Mouse (Mus musculus) heart, embryonic 15.5 days (tissue): Measurements from ENCODE around the gene Phf5a. TPM values are rescaled to one million over a fixed set of nuclear protein-coding genes. Genes with fewer than 3 reads are reported as not detected.

ENCODE experiments used
- ATAC-seq: fragments of 200-750 bp; cut with Nextera tagmentation; replicated peaks from 2 replicates; pipeline ENCODE4 v1.8.0; 2017; ENCODE audit warnings: low read depth, moderate TSS enrichment; ENCODE audit not compliant: insufficient number of reproducible peaks, insufficient read depth, low FRiP score
- H3K27ac ChIP-seq: fragments of 300-500 bp; sonication (generic); 2 replicates; pipeline ENCODE4 v1.5.1; 2015; ENCODE audit warnings: mild to moderate bottlenecking, inconsistent platforms
- H3K27me3 ChIP-seq: fragments of 300-500 bp; sonication (generic); 2 replicates; pipeline ENCODE4 v1.6.1; 2015; ENCODE audit warnings: inconsistent platforms
- H3K36me3 ChIP-seq: fragments of 300-500 bp; sonication (generic); 2 replicates; pipeline ENCODE4 v1.6.1; 2015; ENCODE audit warnings: mild to moderate bottlenecking, inconsistent platforms
- H3K4me1 ChIP-seq: fragments of 300-500 bp; sonication (generic); replicated peaks from 2 replicates; pipeline ENCODE4 v1.6.1; 2015; ENCODE audit warnings: inconsistent platforms
- H3K4me2 ChIP-seq: fragments of 300-500 bp; sonication (generic); 2 replicates; pipeline ENCODE4 v1.6.1; 2015; ENCODE audit warnings: inconsistent platforms, mild to moderate bottlenecking, moderate library complexity
- H3K4me3 ChIP-seq: fragments of 300-500 bp; sonication (generic); 2 replicates; pipeline ENCODE4 v1.5.1; 2015; ENCODE audit warnings: mild to moderate bottlenecking, inconsistent platforms
- H3K9ac ChIP-seq: fragments of 300-500 bp; sonication (generic); 2 replicates; pipeline ENCODE4 v1.6.1; 2015; ENCODE audit warnings: mild to moderate bottlenecking, inconsistent platforms
- H3K9me3 ChIP-seq: fragments of 300-500 bp; sonication (generic); replicated peaks from 2 replicates; pipeline ENCODE4 v1.6.1; 2016; ENCODE audit warnings: inconsistent platforms
- WGBS: fragments of 180-500 bp; shearing (Covaris S2); methylation state at CpG from one replicate; pipeline ENCODE4 v1.1.7; 2015; ENCODE audit warnings: mixed read lengths; 5-methylcytosine and 5-hydroxymethylcytosine counted together
- polyA plus RNA-seq: library from polyadenylated mRNA; unstranded; fragments of >200 nt; fragmentation: Nextera tagmentation; extraction: Ambion mirVana; gene quantifications from 2 replicates; pipeline ENCODE4 v1.2.1, GENCODE M21; 2015

The Phf5a gene
- polyA plus RNA-seq, 1 experiment from 2014 or later, result 70.5 TPM

GRCm38 (mm10) chr15:81856938-81857723, 14.6 kb downstream of the Phf5a start:
- 0% methylated on average over 14 of the region's 14 CpGs for WGBS

GRCm38 (mm10) chr15:81856030-81856790, 15.5 kb downstream of the Phf5a start:
- WGBS, result under 1% methylated on average over 28 of the region's 28 CpGs

More at GRCm38 (mm10) chr15:81856938-81857723, 14.6 kb downstream of the Phf5a start:
- H3K4me2 ChIP-seq, result peak overlapping the region; percentile 91
- no peaks in the 10 kb centered on the region for H3K9me3 ChIP-seq
- peaks cover 28% of the 10 kb centered on the region for H3K4me1 ChIP-seq
- no peak for ATAC-seq
- peak overlapping the region; percentile 97 for H3K4me3 ChIP-seq
- peaks cover 10% of the 10 kb centered on the region; the same call in 1 of the 2 replicates for H3K36me3 ChIP-seq
- H3K27me3 ChIP-seq, result no peaks in the 10 kb centered on the region
- H3K27ac ChIP-seq, result peak overlapping the region; percentile 98
- H3K9ac ChIP-seq, result peak overlapping the region; percentile 96

GRCm38 (mm10) chr15:81853081-81853480, 18.6 kb downstream of the Phf5a start:
- Histone ChIP-seq H3K36me3 (peaks cover 41% of the 10 kb centered on the region), H3K9me3 (no peaks in the 10 kb centered on the region), H3K4me2 (no peak overlapping the region), H3K4me1 (peaks cover 36% of the 10 kb centered on the region), H3K4me3 (no peak overlapping the region), H3K27ac (no peak overlapping the region), H3K9ac (no peak overlapping the region), H3K27me3 (no peaks in the 10 kb centered on the region)
- no peak for ATAC-seq
- 88% methylated on average over 7 of the region's 7 CpGs for WGBS

More at GRCm38 (mm10) chr15:81856030-81856790, 15.5 kb downstream of the Phf5a start:
- Histone ChIP-seq H3K4me2 (peak overlapping the region; percentile 91), H3K9ac (peak overlapping the region; percentile 96), H3K9me3 (no peaks in the 10 kb centered on the region), H3K27ac (peak overlapping the region; percentile 98), H3K4me1 (peaks cover 28% of the 10 kb centered on the region), H3K4me3 (peak overlapping the region; percentile 97), H3K36me3 (peaks cover 19% of the 10 kb centered on the region; the same call in 1 of the 2 replicates), H3K27me3 (no peaks in the 10 kb centered on the region)
- peak; percentile 79 for ATAC-seq

GRCm38 (mm10) chr15:81852411-81853000, 19.2 kb downstream of the Phf5a start:
- Histone ChIP-seq H3K9ac (no peak overlapping the region), H3K27ac (no peak overlapping the region), H3K36me3 (peaks cover 46% of the 10 kb centered on the region), H3K4me1 (peaks cover 36% of the 10 kb centered on the region), H3K4me3 (no peak overlapping the region), H3K9me3 (no peaks in the 10 kb centered on the region), H3K4me2 (no peak overlapping the region), H3K27me3 (no peaks in the 10 kb centered on the region)
- ATAC-seq, result no peak
- WGBS, result 79% methylated on average over 9 of the region's 9 CpGs

- no peak overlapping the region for H3K4me2 ChIP-seq
- H3K27ac ChIP-seq, result no peak overlapping the region
- no peak overlapping the region for H3K4me3 ChIP-seq
- WGBS, result 93% methylated on average over 15 of the region's 15 CpGs
- H3K27me3 ChIP-seq, result no peaks in the 10 kb centered on the region
- H3K4me1 ChIP-seq, result peaks cover 36% of the 10 kb centered on the region
- no peak overlapping the region for H3K9ac ChIP-seq
- H3K9me3 ChIP-seq, result no peaks in the 10 kb centered on the region
- H3K36me3 ChIP-seq, result peaks cover 49% of the 10 kb centered on the region
- no peak for ATAC-seq
Observed at GRCm38 (mm10) chr15:81851375-81851774, 20.3 kb downstream of the Phf5a start.

GRCm38 (mm10) chr15:81850718-81851117, 21.0 kb downstream of the Phf5a start:
- H3K27ac ChIP-seq, result no peak overlapping the region
- WGBS, result 76% methylated on average over 14 of the region's 14 CpGs
- peaks cover 38% of the 10 kb centered on the region for H3K4me1 ChIP-seq
- H3K36me3 ChIP-seq, result peaks cover 49% of the 10 kb centered on the region
- no peak overlapping the region for H3K4me3 ChIP-seq
- H3K9ac ChIP-seq, result no peak overlapping the region
- no peaks in the 10 kb centered on the region for H3K9me3 ChIP-seq
- no peak overlapping the region for H3K4me2 ChIP-seq
- no peaks in the 10 kb centered on the region for H3K27me3 ChIP-seq
- no peak for ATAC-seq

GRCm38 (mm10) chr15:81849104-81849503, 22.6 kb downstream of the Phf5a start:
- H3K9ac ChIP-seq, result no peak overlapping the region
- H3K4me2 ChIP-seq, result no peak overlapping the region
- H3K9me3 ChIP-seq, result no peaks in the 10 kb centered on the region
- H3K4me1 ChIP-seq, result peaks cover 33% of the 10 kb centered on the region
- H3K36me3 ChIP-seq, result peaks cover 46% of the 10 kb centered on the region
- 79% methylated on average over 9 of the region's 9 CpGs for WGBS
- H3K27ac ChIP-seq, result peak overlapping the region; percentile 18; the same call in 1 of the 2 replicates
- no peak overlapping the region for H3K4me3 ChIP-seq
- ATAC-seq, result no peak
- H3K27me3 ChIP-seq, result no peaks in the 10 kb centered on the region

GRCm38 (mm10) chr15:81848301-81848700, 23.4 kb downstream of the Phf5a start:
- Histone ChIP-seq H3K27ac (no peak overlapping the region), H3K27me3 (no peaks in the 10 kb centered on the region), H3K4me2 (no peak overlapping the region), H3K4me3 (no peak overlapping the region), H3K4me1 (peaks cover 33% of the 10 kb centered on the region), H3K36me3 (peaks cover 46% of the 10 kb centered on the region), H3K9me3 (no peaks in the 10 kb centered on the region), H3K9ac (no peak overlapping the region)
- no peak for ATAC-seq
- WGBS, result 36% methylated on average over 7 of the region's 7 CpGs

- H3K4me3 ChIP-seq, result no peak overlapping the region
- H3K9ac ChIP-seq, result no peak overlapping the region
- no peak overlapping the region for H3K4me2 ChIP-seq
- ATAC-seq, result no peak
- H3K27me3 ChIP-seq, result no peaks in the 10 kb centered on the region
- H3K9me3 ChIP-seq, result no peaks in the 10 kb centered on the region
- H3K36me3 ChIP-seq, result peaks cover 43% of the 10 kb centered on the region
- 83% methylated on average over 5 of the region's 5 CpGs for WGBS
- no peak overlapping the region for H3K27ac ChIP-seq
- H3K4me1 ChIP-seq, result peaks cover 30% of the 10 kb centered on the region
Observed at GRCm38 (mm10) chr15:81847861-81848260, 23.9 kb downstream of the Phf5a start.

GRCm38 (mm10) chr15:81847161-81847560, 24.6 kb downstream of the Phf5a start:
- no peak for ATAC-seq
- Histone ChIP-seq H3K27ac (no peak overlapping the region), H3K9ac (no peak overlapping the region), H3K27me3 (no peaks in the 10 kb centered on the region), H3K4me3 (no peak overlapping the region), H3K9me3 (no peaks in the 10 kb centered on the region), H3K4me2 (no peak overlapping the region), H3K4me1 (peaks cover 25% of the 10 kb centered on the region), H3K36me3 (peaks cover 40% of the 10 kb centered on the region)
- 89% methylated on average over 4 of the region's 4 CpGs for WGBS

GRCm38 (mm10) chr15:81846755-81847154, 25.0 kb downstream of the Phf5a start:
- H3K27me3 ChIP-seq, result no peaks in the 10 kb centered on the region
- no peak overlapping the region for H3K4me2 ChIP-seq
- H3K9ac ChIP-seq, result no peak overlapping the region
- no peak for ATAC-seq
- 77% methylated on average over 9 of the region's 9 CpGs for WGBS
- peaks cover 25% of the 10 kb centered on the region for H3K4me1 ChIP-seq
- H3K9me3 ChIP-seq, result no peaks in the 10 kb centered on the region
- no peak overlapping the region for H3K27ac ChIP-seq
- H3K4me3 ChIP-seq, result no peak overlapping the region
- peaks cover 36% of the 10 kb centered on the region for H3K36me3 ChIP-seq
